Mouse (Mus musculus): ENCODE measurements around the gene Tlnrd1. TPM values are rescaled to one million over a fixed set of nuclear protein-coding genes. Genes with fewer than 3 reads are reported as not detected.

Gene Tlnrd1
- polyA plus RNA-seq, 1 experiment from 2014 or later: 22.2 TPM

DNA sequence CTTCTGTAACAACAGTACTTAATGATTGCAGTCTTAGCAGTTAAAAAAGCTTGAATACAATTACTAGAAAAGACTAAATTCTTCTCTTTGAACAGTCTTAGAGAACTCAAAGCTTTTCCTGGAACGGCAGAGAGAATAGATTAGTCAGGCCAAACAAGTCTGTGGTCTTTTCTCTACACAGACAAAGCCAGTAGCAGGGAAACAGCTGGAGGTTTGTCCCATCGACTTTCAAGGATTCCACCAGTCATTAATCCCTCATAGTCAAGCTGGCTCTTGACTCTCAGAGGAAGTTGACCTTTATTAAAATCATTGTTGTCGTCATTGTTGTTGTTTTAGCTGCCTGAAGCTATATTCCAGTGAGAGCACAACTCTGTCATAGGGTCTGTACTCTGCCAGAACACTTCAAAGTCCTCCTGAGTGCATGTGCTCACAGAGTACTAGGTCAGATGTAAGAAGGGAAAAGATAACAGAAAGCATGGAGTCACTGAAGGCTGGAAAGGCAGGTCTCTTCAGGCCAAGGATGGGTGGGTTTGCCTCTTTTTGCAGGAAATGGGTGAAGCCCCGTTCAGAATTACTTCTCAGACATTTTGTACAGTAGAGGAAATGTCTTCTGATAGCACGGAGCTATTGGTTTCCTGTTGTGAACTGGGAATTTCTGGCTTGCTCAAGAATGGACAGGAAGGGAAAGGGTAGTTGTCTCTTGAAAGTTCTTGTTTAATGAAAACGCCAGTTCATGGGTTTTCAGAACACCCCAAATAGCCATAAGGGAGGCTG, 41.4 kb downstream of the Tlnrd1 start:
- no peak for ATAC-seq (ENCODE audit: insufficient number of reproducible peaks, low FRiP score, low TSS enrichment, low read depth)

GRCm38 (mm10) chr7:83840076-83840475, 44.0 kb downstream of the Tlnrd1 start:
- no peak overlapping the region for H3K4me3 ChIP-seq (ENCODE audit: low read depth, low read length)
- ATAC-seq (ENCODE audit: insufficient number of reproducible peaks, low FRiP score, low TSS enrichment, low read depth): no peak
- no peaks in the 10 kb centered on the region for H3K9me3 ChIP-seq (ENCODE audit: control insufficient read depth, low read length)
- H3K9ac ChIP-seq (ENCODE audit: low read length): no peak overlapping the region
- no peaks in the 10 kb centered on the region for H3K4me1 ChIP-seq (ENCODE audit: control insufficient read depth, insufficient read depth, low read length)
- H3K4me2 ChIP-seq (ENCODE audit: low read depth, severe bottlenecking): no peak overlapping the region
- H3K27ac ChIP-seq (replicated peaks; ENCODE audit: low read depth, low read length): no peak overlapping the region
- no peak for DNase-seq (ENCODE audit: low spot score)
- H3K36me3 ChIP-seq (ENCODE audit: control insufficient read depth, insufficient read depth, low read length): no peaks in the 10 kb centered on the region
- no peaks in the 10 kb centered on the region for H3K27me3 ChIP-seq (ENCODE audit: control insufficient read depth, insufficient read depth, low read length)
- 81% methylated on average over 2 of the region's 2 CpGs for WGBS

More for the DNA sequence above, 41.4 kb downstream of the Tlnrd1 start:
- Histone ChIP-seq H3K4me2 (ENCODE audit: low read depth, severe bottlenecking) (no peak overlapping the region), H3K27me3 (ENCODE audit: control insufficient read depth, insufficient read depth, low read length) (no peaks in the 10 kb centered on the region), H3K4me1 (ENCODE audit: control insufficient read depth, insufficient read depth, low read length) (peaks cover 3% of the 10 kb centered on the region; the same call in 1 of the 2 replicates), H3K27ac (replicated peaks; ENCODE audit: low read depth, low read length) (no peak overlapping the region), H3K9ac (ENCODE audit: low read length) (no peak overlapping the region), H3K4me3 (ENCODE audit: low read depth, low read length) (no peak overlapping the region), H3K36me3 (ENCODE audit: control insufficient read depth, insufficient read depth, low read length) (no peaks in the 10 kb centered on the region), H3K9me3 (ENCODE audit: control insufficient read depth, low read length) (no peaks in the 10 kb centered on the region)
- no peak for DNase-seq (ENCODE audit: low spot score)
- 79% methylated on average over 6 of the region's 6 CpGs for WGBS

DNA sequence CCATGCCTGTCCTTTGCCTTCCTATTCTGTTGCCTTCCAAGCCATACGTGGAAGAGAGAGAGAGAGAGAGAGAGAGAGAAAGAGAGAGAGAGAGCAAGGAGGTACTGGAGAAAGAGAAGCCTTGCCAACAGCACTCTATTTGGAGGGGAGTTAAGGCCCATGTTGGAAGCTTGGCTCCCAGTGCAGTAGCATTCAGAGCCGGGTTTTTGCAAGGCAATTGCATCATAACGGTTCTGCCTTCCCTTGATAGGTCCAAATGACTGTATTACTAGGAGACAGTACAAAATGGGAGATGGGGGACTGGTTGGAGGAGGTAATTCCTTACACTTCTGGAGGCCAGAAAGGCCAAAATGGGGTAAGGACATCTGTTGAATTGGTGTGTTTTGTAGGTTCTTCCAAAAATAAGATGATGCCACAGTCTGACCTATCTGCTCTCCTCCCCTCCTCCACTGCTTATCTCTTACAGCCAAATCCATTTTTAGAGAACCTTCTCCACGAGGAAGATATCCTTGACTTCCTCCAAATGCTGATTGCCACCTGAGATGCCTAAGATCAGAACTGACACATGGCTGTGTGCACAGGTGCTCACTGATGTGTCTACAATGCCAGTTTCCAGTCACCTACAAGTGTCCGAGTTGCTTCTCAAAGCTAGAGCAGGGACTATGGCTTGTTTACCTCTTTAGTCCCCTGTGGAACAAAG, 45.4 kb downstream of the Tlnrd1 start:
- H3K4me1 ChIP-seq (ENCODE audit: control insufficient read depth, insufficient read depth, low read length): no peaks in the 10 kb centered on the region
- no peak overlapping the region for H3K27ac ChIP-seq (replicated peaks; ENCODE audit: low read depth, low read length)
- H3K36me3 ChIP-seq (ENCODE audit: control insufficient read depth, insufficient read depth, low read length): no peaks in the 10 kb centered on the region
- DNase-seq (ENCODE audit: low spot score): no peak
- H3K4me3 ChIP-seq (ENCODE audit: low read depth, low read length): no peak overlapping the region
- no peak overlapping the region for H3K4me2 ChIP-seq (ENCODE audit: low read depth, severe bottlenecking)
- no peak for ATAC-seq (ENCODE audit: insufficient number of reproducible peaks, low FRiP score, low TSS enrichment, low read depth)
- no peaks in the 10 kb centered on the region for H3K9me3 ChIP-seq (ENCODE audit: control insufficient read depth, low read length)
- H3K9ac ChIP-seq (ENCODE audit: low read length): no peak overlapping the region
- H3K27me3 ChIP-seq (ENCODE audit: control insufficient read depth, insufficient read depth, low read length): no peaks in the 10 kb centered on the region
- WGBS: 81% methylated on average over 5 of the region's 5 CpGs

Other genes with a start within 250 kb of the Tlnrd1 start
- 2.2 and 3.4 TPM in 2 replicates for gene Il16, start 138.6 kb downstream of the Tlnrd1 start, polyA plus RNA-seq (2014; fragmentation: Nextera tagmentation; extraction: Ambion mirVana)
- 0.19 and 0.35 TPM in 2 replicates for gene Cfap161, start 89.4 kb downstream of the Tlnrd1 start, polyA plus RNA-seq (2014; fragmentation: Nextera tagmentation; extraction: Ambion mirVana)
- 87.0 and 89.7 TPM in 2 replicates for gene Mesd, start 161 bp upstream of the Tlnrd1 start, polyA plus RNA-seq (2014; fragmentation: Nextera tagmentation; extraction: Ambion mirVana)
- gene Cemip, start 202.2 kb upstream of the Tlnrd1 start, polyA plus RNA-seq (2014; fragmentation: Nextera tagmentation; extraction: Ambion mirVana): not detected in 2 replicates

Data from limb, embryonic 11.5 days (tissue).